Mouse (Mus musculus) stomach, postnatal 0 days (tissue): Measurements from ENCODE around the gene 9130230L23Rik. TPM values are rescaled to one million over a fixed set of nuclear protein-coding genes. Genes with fewer than 3 reads are reported as not detected.

Experiments
- ATAC-seq: fragments of 200-750 bp; cut with Nextera tagmentation; 2 replicates; pipeline ENCODE4 v1.8.0; 2017; ENCODE audit not compliant: low FRiP score, low TSS enrichment
- DNase-seq: peaks from one replicate; pipeline ENCODE4 v3.0.0-alpha.2; 2016; ENCODE audit warnings: low spot score
- H3K27ac ChIP-seq: fragments of 300-500 bp; sonication (generic); replicated peaks from 2 replicates; pipeline ENCODE4 v1.5.1; 2014; ENCODE audit warnings: mild to moderate bottlenecking, control low read depth
- H3K27me3 ChIP-seq: fragments of 300-500 bp; sonication (generic); 2 replicates; pipeline ENCODE4 v1.6.1; 2014; ENCODE audit warnings: low read length; ENCODE audit not compliant: control insufficient read depth, insufficient read depth
- H3K36me3 ChIP-seq: fragments of 300-500 bp; sonication (generic); 2 replicates; pipeline ENCODE4 v1.6.1; 2014; ENCODE audit warnings: low read length, mixed read lengths; ENCODE audit not compliant: control insufficient read depth, insufficient read depth
- H3K4me1 ChIP-seq: fragments of 300-500 bp; sonication (generic); replicated peaks from 2 replicates; pipeline ENCODE4 v1.6.1; 2014; ENCODE audit warnings: antibody characterized with exemption; ENCODE audit not compliant: control insufficient read depth, insufficient read depth
- H3K4me2 ChIP-seq: fragments of 300-500 bp; sonication (generic); replicated peaks from 2 replicates; pipeline ENCODE4 v1.6.1; 2014; ENCODE audit warnings: low read depth, mild to moderate bottlenecking, control low read depth, moderate library complexity
- H3K4me3 ChIP-seq: fragments of 300-500 bp; sonication (generic); 2 replicates; pipeline ENCODE4 v1.5.1; 2014; ENCODE audit warnings: low read depth, low read length, control low read depth
- H3K9ac ChIP-seq: fragments of 300-500 bp; sonication (generic); 2 replicates; pipeline ENCODE4 v1.6.1; 2014; ENCODE audit warnings: mild to moderate bottlenecking, low read length, control low read depth, mixed read lengths
- H3K9me3 ChIP-seq: fragments of 300-500 bp; sonication (generic); 2 replicates; pipeline ENCODE4 v1.6.1; 2016; ENCODE audit warnings: low read length; ENCODE audit not compliant: control insufficient read depth
- CTCF ChIP-seq: IDR thresholded peaks from 2 replicates; pipeline ENCODE4 v1.5.1; 2016; ENCODE audit warnings: antibody characterized with exemption, low read depth, mild to moderate bottlenecking, moderate library complexity
- EP300 ChIP-seq: optimal IDR thresholded peaks from 2 replicates; pipeline ENCODE3; 2016; ENCODE audit warnings: antibody characterized with exemption
- WGBS: fragments of 180-500 bp; shearing (Covaris S2); extraction: QIAGEN DNeasy Blood & Tissue Kit; methylation state at CpG from one replicate; pipeline ENCODE4 v1.1.7; 2014; 5-methylcytosine and 5-hydroxymethylcytosine counted together
- polyA plus RNA-seq: library from polyadenylated mRNA; unstranded; fragments of >200 nt; fragmentation: Nextera tagmentation; extraction: Ambion mirVana; gene quantifications from 2 replicates; pipeline ENCODE4 v1.2.1, GENCODE M21; 2015

The 9130230L23Rik gene
- polyA plus RNA-seq, 1 experiment from 2014 or later, result 4.7 TPM

DNA sequence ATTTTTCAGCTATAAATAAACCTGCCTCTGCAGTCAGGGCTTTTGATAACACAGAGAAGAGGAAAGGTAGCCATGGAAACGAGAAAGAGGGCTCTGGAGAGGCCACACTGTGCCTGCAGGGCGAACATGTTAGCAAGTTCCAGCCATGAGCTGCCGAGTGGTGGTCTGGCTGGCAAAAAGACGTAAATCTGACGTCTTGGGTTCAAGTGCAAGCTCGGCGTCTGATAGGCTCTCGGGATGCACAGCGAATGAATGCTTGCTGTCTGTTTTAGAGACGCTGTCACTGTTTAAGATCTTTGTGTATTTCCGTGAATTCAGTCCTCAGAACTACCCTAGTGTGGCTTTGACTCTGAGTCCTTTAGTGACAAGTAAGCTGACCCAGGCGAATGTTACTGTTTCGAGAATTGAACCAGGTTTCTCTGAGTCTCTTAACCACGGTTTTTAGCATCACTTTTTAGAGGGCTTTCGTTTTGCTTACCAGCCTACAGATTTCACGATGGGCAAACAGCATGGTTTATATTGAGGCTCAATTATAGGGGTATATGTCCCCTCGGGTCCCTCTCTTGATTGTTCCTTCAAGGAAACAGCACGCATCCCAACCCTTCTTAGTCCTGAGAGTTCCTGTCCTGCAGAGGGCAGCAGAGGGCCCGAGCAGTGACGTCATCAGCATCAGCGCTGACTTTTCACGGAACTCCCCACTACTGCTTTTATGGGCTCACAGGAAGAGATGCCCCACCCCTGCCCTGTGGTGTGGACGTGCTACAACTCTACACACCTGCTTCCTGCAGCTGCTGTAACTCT, 48.5 kb downstream of the 9130230L23Rik start:
- Histone ChIP-seq H3K27me3 (no peaks in the 10 kb centered on the region), H3K4me1 (no peaks in the 10 kb centered on the region), H3K9ac (peak overlapping the region; percentile 45; the same call in 1 of the 2 replicates), H3K4me3 (peak overlapping the region; percentile 30; the same call in 1 of the 2 replicates), H3K9me3 (no peaks in the 10 kb centered on the region), H3K27ac (no peak overlapping the region), H3K4me2 (peak overlapping the region; percentile 45), H3K36me3 (no peaks in the 10 kb centered on the region)
- TF ChIP-seq CTCF, result peak; percentile 91
- TF ChIP-seq EP300, result no peak
- WGBS, result 46% methylated on average over 23 of the region's 23 CpGs
- DNase-seq, result peak; percentile 84
- peak; percentile 75 for ATAC-seq

DNA sequence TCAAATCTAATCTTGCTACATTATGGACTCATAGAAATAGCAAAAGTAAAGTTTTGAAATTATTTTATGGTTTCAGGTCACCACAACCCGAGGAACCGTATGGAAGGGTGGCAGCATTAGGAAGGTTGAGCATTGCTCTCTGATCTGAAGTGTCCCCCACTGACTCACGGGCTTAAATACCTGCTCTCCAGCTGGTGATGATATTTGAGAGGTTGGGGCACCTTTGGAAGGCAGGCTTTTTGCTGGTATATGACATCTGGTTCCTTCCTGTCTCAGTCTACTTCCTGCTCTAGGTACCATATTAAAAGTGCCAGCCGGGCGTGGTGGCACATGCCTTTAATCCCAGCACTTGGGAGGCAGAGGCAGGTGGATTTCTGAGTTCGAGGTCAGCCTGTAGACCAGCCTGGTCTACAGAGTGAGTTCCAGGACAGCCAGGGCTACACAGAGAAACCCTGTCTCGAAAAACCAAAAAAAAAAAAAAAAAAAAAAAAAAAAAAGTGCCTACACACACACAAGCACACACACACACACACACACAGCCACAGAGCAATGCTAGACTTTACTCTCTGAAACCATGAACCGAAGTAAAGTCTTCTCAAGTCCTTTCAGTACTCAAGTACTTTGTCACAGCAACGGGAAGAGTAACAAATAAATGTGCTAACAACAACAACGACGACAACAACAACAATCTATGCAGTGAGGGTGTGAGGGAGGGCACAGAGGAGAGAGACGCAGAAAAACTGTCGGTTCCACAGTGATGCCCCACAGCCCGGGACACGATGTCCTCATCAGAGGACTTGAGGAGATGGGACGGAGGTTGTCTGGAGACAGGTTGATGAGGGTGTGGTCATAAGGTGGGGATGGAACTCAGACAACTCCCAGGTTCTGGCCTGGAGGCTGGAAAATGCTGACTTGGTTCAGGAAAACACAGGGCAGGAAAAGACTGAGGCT, 49.7 kb downstream of the 9130230L23Rik start:
- no peaks in the 10 kb centered on the region for H3K36me3 ChIP-seq
- no peaks in the 10 kb centered on the region for H3K4me1 ChIP-seq
- no peak overlapping the region for H3K27ac ChIP-seq
- TF ChIP-seq CTCF (no peak), EP300 (no peak)
- H3K9ac ChIP-seq, result no peak overlapping the region
- WGBS, result 94% methylated on average over 16 of the region's 16 CpGs
- no peaks in the 10 kb centered on the region for H3K9me3 ChIP-seq
- no peak overlapping the region for H3K4me3 ChIP-seq
- DNase-seq, result no peak
- no peak for ATAC-seq
- H3K27me3 ChIP-seq, result no peaks in the 10 kb centered on the region
- H3K4me2 ChIP-seq, result no peak overlapping the region

DNA sequence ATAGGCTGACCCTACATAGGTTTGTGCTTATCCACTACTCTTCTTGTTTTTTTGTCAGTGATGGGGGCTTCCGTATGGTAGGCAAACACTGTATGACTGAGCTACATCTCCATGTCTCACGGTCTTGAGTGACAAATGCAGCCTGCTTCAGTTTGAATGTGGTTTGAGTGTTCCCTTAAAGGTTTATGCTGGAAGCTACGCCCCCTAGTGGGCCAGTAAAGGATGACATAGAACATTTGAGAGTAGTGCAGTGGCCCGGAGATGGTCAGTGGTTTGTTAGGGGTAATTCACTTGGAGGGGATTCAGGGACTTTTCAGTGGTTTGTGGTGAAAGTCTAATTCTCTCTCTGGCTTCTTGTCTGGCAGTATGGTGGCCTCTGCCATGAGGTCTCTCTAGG, 52.6 kb downstream of the 9130230L23Rik start:
- DNase-seq (no peak), ATAC-seq (no peak)
- H3K9ac ChIP-seq, result no peak overlapping the region
- no peaks in the 10 kb centered on the region for H3K4me1 ChIP-seq
- H3K27ac ChIP-seq, result no peak overlapping the region
- TF ChIP-seq CTCF (peak; percentile 60), EP300 (no peak)
- no peak overlapping the region for H3K4me3 ChIP-seq
- H3K9me3 ChIP-seq, result no peaks in the 10 kb centered on the region
- WGBS, result 76% methylated on average over 4 of the region's 4 CpGs
- H3K4me2 ChIP-seq, result no peak overlapping the region
- no peaks in the 10 kb centered on the region for H3K27me3 ChIP-seq
- H3K36me3 ChIP-seq, result no peaks in the 10 kb centered on the region

DNA sequence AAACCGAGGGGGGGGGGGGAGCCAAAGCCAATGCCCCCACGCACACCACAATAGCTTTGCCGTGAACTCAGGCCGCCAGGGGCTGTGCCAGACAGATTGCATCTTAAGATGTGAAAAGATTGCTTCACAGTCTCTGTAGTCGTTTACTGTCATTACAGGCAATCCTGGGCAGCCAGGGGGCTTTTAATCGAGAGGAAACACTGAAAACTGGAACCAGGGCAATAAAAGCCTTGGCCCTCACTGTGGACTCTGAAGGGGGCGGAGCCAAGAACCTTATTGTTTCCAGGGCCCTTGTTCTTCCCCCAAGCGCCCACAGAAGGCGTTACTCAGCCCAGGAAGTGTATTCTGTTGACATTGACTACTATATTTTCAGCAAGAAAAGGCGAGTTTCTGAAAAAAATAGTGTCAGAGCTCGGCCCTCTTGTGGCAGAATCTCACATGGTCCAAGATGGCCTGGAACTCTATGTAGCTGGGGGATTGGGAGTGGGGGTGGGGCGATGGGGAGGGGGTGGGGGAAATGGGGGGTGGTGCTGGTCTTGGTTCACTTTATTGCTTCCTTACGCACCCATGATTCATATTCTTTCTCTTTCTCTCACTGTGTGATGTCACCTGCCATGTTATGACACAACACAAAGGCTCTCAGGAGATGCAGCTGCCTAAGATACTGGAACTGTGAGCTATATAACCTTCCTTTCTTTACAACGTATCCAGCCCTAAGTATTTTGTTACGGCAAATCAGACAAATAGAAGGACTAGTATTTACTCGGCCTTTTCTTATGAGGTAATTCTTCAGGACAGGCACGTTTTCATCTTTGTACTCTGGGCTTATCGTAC, 53.2 kb downstream of the 9130230L23Rik start:
- H3K4me3 ChIP-seq, result no peak overlapping the region
- H3K4me1 ChIP-seq, result no peaks in the 10 kb centered on the region
- TF ChIP-seq CTCF (peak; percentile 15; the same call in 1 of the 2 replicates), EP300 (no peak)
- H3K27me3 ChIP-seq, result no peaks in the 10 kb centered on the region
- ATAC-seq (no peak), DNase-seq (no peak)
- H3K9ac ChIP-seq, result no peak overlapping the region
- no peak overlapping the region for H3K4me2 ChIP-seq
- H3K9me3 ChIP-seq, result no peaks in the 10 kb centered on the region
- 67% methylated on average over 18 of the region's 18 CpGs for WGBS
- H3K27ac ChIP-seq, result no peak overlapping the region
- no peaks in the 10 kb centered on the region for H3K36me3 ChIP-seq

DNA sequence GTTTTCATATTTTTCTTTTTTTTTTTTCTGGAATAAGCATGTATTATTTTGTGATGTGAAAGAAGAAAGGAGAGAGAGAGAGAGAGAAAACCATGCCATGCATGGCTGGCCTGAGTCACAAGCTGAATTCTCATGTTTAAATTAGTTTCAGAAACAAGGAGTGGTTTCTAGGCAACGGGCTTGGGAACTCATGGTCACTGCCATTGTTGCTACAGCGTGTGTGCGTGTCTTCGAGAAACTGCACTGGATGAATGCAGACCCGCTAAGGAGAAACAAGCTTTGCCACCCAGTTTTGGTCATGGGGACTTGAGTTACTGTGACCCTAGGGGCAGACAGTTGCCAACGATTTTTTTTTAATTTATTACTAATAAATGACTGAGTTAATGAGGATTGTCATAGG, 53.8 kb downstream of the 9130230L23Rik start:
- TF ChIP-seq CTCF, result no peak
- no peak for TF ChIP-seq EP300
- Histone ChIP-seq H3K9me3 (no peaks in the 10 kb centered on the region), H3K36me3 (no peaks in the 10 kb centered on the region), H3K27ac (no peak overlapping the region), H3K27me3 (no peaks in the 10 kb centered on the region), H3K4me3 (no peak overlapping the region), H3K4me1 (no peaks in the 10 kb centered on the region), H3K4me2 (no peak overlapping the region), H3K9ac (no peak overlapping the region)
- 35% methylated on average over 6 of the region's 6 CpGs for WGBS
- DNase-seq (no peak), ATAC-seq (no peak)
